Mouse (Mus musculus): ENCODE data around the gene Bbx.

Bbx gene

GRCm38 (mm10) chr16:50432062-50432878 lies at the start of gene Bbx:
Gene Bbx, minus strand, starts transcription at chr16:50432390.
- peak; percentile 93 for DNase-seq (ENCODE audit: low spot score)

- DNase-seq (ENCODE audit: low spot score), result no peak
These were observed 49.7 kb upstream of the Bbx start for GRCm38 (mm10) chr16:50481892-50482291.

- no peak for DNase-seq (ENCODE audit: low spot score)
These were observed 49.2 kb upstream of the Bbx start for GRCm38 (mm10) chr16:50481341-50481740.

DNA sequence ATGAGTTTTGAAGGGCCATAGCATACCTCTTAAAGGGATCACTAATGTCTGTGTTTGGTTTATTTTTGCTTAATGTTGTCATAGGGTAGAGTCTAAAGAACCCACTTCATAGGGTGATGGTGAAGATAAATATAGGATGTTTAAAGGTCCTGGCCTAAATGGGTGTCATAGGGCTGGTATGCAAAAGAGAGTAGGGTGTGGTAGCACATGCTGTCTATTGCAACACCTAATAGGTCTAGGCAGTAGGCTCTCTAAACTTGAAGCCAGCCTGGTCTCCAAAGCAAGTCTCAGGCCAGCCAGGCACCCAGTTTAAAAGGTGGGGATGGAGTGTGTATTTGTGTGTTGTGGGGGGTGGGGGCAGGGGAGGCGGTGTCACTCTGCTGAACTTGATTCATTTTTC lies 46.5 kb upstream of the Bbx start:
- DNase-seq (ENCODE audit: low spot score), result no peak

- no peak for DNase-seq (ENCODE audit: low spot score)
These were observed 45.4 kb upstream of the Bbx start for GRCm38 (mm10) chr16:50477628-50478027.

DNA sequence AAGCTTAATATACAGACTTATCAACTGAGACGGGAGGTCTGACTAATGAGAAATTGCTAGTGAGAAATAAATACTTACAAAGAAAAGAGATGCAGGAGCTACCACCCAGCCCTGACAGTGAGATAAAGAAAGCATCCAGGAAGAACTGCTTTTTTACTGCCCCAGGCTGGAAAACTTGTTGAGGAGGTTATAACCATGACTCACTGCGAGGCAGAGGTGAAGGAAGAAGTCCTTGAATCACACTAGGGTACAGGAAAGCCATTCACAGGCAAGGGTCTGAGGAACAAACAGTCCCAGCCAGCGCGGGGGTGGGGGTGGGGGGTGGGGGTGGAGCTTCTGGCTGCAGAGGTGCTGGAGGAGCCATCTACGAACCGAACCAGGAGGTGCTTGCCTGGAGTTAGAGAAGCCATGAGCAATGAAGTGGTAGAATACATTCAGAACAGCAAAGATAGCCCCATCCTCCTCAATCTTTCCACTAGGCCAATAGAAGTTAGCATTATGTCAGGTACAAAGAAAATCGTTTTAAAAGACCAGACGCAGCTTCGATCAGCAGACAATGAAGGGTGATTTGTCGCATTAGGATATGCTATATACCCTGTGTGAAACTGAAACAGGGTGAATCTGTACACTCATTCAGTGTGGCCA lies 30.2 kb upstream of the Bbx start:
- DNase-seq (ENCODE audit: low spot score), result no peak

DNA sequence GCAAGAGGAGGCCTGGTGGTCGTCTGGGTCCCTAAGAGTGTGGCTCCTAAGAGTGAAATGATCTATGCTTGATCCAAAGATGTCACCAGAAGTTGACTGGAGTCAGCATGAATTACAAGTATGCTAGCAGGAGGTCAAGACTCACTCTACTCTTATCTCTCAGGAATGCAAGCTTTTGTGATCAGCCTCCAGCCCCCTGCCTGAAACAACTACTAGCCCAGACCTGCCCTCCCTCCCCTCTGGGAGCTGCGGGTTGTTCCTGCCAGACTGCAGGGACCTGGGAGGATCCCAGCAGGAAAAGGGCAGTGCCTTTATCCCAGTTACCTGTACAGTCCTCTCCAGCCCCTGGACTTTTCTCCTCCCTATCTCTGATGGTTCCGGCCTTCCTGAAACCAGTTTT lies 27.0 kb upstream of the Bbx start:
- no peak for DNase-seq (ENCODE audit: low spot score)

- DNase-seq (ENCODE audit: low spot score), result no peak
These were observed 23.9 kb upstream of the Bbx start for GRCm38 (mm10) chr16:50456053-50456452.

- DNase-seq (ENCODE audit: low spot score), result no peak
These were observed 16.9 kb upstream of the Bbx start for GRCm38 (mm10) chr16:50449086-50449485.

- DNase-seq (ENCODE audit: low spot score), result no peak
These were observed 12.8 kb upstream of the Bbx start for GRCm38 (mm10) chr16:50445014-50445413.

- no peak for DNase-seq (ENCODE audit: low spot score)
These were observed 6.6 kb upstream of the Bbx start for GRCm38 (mm10) chr16:50438816-50439215.

DNA sequence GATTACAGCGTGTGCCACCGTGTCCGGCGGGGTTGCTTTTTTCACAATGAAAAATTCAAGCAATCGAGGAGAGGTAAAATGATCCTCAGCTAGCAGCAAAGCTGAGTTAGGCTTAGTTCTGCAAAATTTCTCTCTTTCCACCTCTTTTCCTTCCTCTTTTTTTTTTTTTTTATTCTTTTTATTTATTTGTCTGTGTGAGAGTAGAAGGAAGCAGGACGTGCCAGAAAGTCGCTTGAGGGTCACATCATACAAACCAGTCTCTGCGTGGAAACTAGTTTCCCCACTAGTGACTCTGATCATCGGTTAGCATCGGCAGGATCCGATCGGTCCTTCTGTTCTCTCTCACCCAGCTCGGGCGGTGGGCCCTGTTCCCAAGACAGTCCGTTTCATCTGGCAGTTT lies 5.6 kb upstream of the Bbx start:
- no peak for DNase-seq (ENCODE audit: low spot score)

DNA sequence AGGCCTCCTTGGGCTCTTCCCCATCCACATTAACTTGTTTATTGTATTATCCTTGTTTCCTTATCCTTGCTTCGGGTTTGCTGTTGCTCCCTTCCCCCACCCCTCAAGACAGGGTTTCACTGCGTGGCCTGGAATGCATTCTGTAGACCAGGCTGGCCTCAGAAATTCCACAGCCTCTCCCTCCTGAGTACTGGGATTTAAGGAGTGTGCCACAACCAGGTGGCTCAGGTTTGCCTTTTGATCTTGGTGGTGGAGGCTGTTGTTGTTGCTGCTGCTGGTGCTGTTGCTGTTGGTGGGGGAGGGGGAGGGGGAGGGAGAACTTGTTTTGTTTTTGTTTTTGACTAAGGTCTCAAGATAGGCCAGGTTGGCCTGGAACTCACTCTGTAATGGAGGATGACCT lies 5.1 kb upstream of the Bbx start:
- DNase-seq (ENCODE audit: low spot score), result no peak

DNA sequence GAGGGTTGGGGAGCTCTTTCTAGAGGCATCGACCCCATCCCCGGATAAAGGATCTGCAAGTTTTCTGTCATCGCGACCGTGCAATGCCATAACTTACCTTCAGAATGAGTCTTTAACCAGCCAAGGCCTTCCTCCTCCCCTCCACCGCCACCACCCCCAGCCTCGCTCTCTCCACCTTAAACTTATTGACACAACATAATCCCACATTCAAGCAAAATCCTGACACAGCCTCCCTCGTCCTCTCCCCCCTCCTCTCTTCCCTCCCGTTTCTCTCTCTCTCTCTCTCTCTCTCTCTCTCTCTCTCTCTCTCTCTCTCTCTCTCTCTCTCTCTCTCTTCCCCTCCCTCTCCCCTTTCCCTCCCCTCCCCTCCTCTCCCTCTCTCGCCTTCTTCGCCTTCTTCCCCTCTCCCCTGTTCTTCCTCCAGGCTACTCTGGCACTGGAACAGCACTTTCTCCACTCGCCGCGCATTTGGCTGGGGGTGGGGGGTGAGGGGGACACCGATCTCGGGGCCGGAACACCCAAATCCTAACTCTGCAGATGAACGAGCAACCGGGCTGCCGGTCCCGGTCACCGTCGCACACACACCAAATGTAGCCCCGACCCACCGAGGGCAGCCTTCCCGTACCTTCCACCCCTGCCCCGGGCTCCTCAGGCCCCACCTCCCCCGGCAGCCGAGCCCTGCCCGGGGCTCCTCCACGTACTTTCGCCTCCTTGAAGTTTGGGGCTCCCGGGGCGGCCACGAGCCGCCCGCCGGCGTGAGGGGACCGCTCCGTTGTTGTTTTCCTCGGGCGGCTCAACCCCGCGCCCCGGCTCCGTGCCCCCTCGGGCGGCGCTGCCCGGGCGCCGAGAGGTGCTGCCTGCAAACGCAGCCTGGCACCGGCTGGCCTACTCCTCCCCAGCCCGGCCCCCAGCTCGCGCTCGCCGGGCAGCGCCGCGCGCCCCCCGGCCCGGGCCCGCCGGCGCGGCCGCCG lies 894 bp downstream of the Bbx start:
- DNase-seq (ENCODE audit: low spot score), result peak; percentile 42

- DNase-seq (ENCODE audit: low spot score), result peak; percentile 14
These were observed 1.7 kb downstream of the Bbx start for GRCm38 (mm10) chr16:50430515-50430877.

GRCm38 (mm10) chr16:50429692-50430514 lies 2.3 kb downstream of the Bbx start:
- peak; percentile 12 for DNase-seq (ENCODE audit: low spot score)

DNA sequence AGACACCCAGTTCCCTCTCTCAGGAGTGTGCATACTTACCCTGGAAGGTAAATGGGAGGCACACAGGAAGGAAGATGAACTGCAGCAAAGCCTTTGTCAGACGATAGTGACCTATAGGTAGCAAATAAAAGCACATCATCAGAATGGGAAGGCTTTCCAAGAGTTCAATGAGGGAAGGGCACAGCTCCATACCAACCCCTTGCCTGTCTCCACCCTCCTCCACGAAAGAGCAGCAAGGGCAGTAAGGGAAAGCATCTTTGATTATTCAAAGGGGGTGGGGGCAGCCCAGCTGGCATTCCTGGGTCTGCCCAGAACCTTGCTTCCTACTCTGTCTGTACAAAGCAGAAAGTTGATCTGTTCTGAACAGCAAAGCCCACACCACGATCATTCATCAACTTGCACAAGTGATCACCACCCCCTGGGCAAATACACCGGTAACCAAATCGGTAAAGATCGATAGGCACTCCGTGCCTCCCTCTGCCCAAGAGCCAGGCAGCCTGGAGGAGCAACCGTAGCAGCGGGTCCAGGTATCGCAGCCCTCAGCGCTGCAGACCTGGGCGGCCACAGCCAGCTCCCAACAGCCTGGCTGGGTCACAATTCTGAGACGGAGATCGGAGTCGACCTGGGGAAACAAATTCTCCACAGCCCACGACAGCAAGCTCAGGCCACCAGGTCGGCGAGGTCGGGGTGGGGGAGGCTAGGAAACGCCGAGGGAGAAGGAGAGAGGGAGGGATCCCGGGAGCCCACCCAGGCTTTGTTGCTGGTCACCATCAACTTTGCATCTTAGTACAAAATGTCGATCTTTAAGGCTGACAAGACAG lies 3.1 kb downstream of the Bbx start:
- DNase-seq (ENCODE audit: low spot score), result no peak

DNA sequence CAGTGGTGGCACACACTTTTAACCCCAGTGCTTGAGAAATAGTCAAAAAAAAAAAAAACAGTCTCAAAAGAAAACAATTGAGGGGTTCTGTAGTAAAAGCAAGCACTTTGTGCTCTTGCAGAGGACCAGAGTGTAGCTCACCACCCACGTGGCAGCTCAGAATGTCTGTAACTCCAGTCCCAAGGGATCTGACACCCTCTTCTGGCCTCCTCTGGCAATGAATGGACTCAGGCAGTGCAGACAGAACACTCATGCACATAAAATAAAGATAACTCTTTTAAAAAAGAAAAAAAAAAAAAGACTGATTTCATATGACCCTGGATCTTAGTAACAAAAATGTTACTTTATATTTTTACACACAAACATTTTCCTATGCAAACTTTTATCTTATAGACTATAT lies 12.1 kb downstream of the Bbx start:
- DNase-seq (ENCODE audit: low spot score), result no peak

DNA sequence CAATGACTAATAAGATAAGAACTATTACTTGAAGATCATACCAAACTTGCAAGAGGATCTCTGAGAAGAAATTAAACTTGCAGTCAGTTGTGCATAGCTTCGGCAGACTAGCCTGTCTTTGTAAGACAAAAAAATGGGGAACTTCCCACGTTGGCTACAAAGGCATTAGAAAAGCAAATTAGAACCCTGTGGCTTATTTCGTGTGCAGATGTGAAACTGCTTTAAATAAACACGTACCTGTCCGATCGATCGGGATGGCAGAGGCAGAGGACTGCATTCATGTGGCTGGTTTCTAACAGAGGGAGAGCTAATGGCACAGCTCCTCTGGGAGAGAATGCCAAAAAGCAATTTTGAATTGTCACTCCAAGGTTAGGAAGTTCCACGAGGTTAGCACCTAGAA lies 16.8 kb downstream of the Bbx start:
- no peak for DNase-seq (ENCODE audit: low spot score)

- no peak for DNase-seq (ENCODE audit: low spot score)
These were observed 29.3 kb downstream of the Bbx start for GRCm38 (mm10) chr16:50402851-50403250.

DNA sequence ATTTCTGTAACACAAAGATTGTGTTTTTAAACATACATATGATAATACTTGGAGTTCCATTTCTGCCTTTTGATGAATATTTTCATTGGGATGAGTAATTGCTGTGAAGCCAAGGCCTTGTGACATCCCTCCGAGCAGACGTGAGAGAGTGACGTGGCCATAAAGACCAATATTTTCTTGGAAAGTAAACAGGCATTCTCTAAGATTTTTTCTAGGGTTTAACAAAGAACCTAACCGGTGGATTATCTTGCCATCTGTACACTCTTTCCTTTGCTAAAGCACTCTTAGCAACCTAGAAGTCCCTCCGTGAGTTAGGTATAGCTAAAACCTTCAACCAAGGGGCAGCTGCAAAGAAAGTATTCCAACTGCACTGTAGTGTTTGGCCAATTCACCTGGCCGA lies 32.4 kb downstream of the Bbx start:
- DNase-seq (ENCODE audit: low spot score), result no peak

Measured in T-cell, adult 2 months (primary cell).